In the genomic region with DNA sequence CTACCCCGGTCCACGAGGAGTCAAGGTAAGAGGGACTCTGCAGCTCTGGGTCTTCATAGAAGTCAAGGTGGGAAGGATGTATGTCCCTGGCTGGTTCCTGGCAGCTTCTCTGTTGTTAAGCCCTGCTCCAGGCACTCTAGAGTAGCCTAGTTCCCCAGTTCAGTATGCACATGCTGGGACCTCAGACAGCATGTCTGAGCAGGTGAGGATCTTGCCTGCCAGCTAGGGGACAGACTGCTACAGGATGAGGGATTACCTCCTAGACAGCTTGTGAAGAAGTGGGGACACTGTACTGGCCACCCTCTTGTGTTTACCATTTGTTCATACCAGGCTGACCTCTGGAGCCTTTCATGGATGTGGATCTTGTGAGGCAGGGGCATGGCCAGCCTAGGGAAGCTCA, we compare ENCODE assay signal across 21 mouse cellular contexts.
DNase-seq lines count a peak whose midpoint lies in the region; ATAC-seq and TF ChIP-seq lines count a peak whose summit lies in the region.
"Had no signal": no experiment of that assay in that cellular context is flagged by ENCODE, and none has a peak within 500 bp of the region (broad histone marks: within the 10 kb centered on the region; RNA-seq: fewer than 3 reads in every experiment).

No protein-coding gene starts in this region.

- intact Hi-C loops in heart, postnatal 36 days (cut with DNase I), result loop anchor here (10.0 kb wide), 1 partner anchor 204 kb away; no protein-coding TSS in a partner anchor

- no peak for ATAC-seq in heart, embryonic 11.5 days (replicated peaks; ENCODE audit: insufficient number of reproducible peaks, low FRiP score, low TSS enrichment)
- no peak for ATAC-seq in G1E (ENCODE audit: extremely low read depth, insufficient number of reproducible peaks, low FRiP score, poor library complexity, severe bottlenecking)
- peak; percentile 3; the same call in 1 of the 2 replicates for ATAC-seq in liver, embryonic 14.5 days (ENCODE audit: insufficient read depth)
- ATAC-seq in CD4-positive, CD25-positive, alpha-beta regulatory T cell, adult 4 months, result no peak
- ATAC-seq: forebrain, embryonic 13.5 days; inflammation-experienced regulatory T-cells, adult 6 months had no signal

- no peaks in the 10 kb centered on the region for H3K27me3 ChIP-seq in heart, embryonic 11.5 days (ENCODE audit: control insufficient read depth, insufficient read depth, low read length)
- no peaks in the 10 kb centered on the region for H3K27me3 ChIP-seq in G1E (ENCODE audit: insufficient read depth, low read length)
- no peaks in the 10 kb centered on the region for H3K27me3 ChIP-seq in erythroblast, embryonic 14.5 days (ENCODE audit: control insufficient read depth)
- no peaks in the 10 kb centered on the region for H3K27me3 ChIP-seq in liver, embryonic 14.5 days (ENCODE audit: control insufficient read depth, insufficient read depth, low read length)
- H3K27me3 ChIP-seq: embryonic facial prominence, embryonic 15.5 days; forebrain, embryonic 13.5 days; hindbrain, embryonic 12.5 days had no signal

- H3K9me3 ChIP-seq in heart, embryonic 11.5 days (replicated peaks; ENCODE audit: control insufficient read depth, low read length), result no peaks in the 10 kb centered on the region
- peaks cover 8% of the 10 kb centered on the region for H3K9me3 ChIP-seq in G1E (replicated peaks)
- H3K9me3 ChIP-seq in erythroblast, embryonic 14.5 days (ENCODE audit: control insufficient read depth, low read length), result no peaks in the 10 kb centered on the region
- H3K9me3 ChIP-seq in liver, embryonic 14.5 days (ENCODE audit: control insufficient read depth, low read length), result no peaks in the 10 kb centered on the region
- H3K9me3 ChIP-seq: embryonic facial prominence, embryonic 15.5 days; forebrain, embryonic 13.5 days; hindbrain, embryonic 12.5 days had no signal

- H3K4me1 ChIP-seq in heart, embryonic 11.5 days (ENCODE audit: control insufficient read depth, insufficient read depth, low read length), result 0 out of 2 replicates have a peak, but pooled peaks cover 3% of the 10 kb centered on the region
- peaks cover 91% of the 10 kb centered on the region for H3K4me1 ChIP-seq in G1E (ENCODE audit: insufficient read depth, low read depth, low read length)
- peaks cover 93% of the 10 kb centered on the region for H3K4me1 ChIP-seq in erythroblast, embryonic 14.5 days (ENCODE audit: control insufficient read depth)
- peaks cover 77 to 88% of the 10 kb centered on the region in 2 experiments for H3K4me1 ChIP-seq in liver, embryonic 14.5 days (replicated peaks; ENCODE audit: control insufficient read depth in 2 of 2, insufficient read depth in 2 of 2, low read length in 1 of 2)
- H3K4me1 ChIP-seq: embryonic facial prominence, embryonic 15.5 days; forebrain, embryonic 13.5 days; hindbrain, embryonic 12.5 days had no signal

- H3K36me3 ChIP-seq in heart, embryonic 11.5 days (ENCODE audit: control insufficient read depth, insufficient read depth, low read length), result 0 out of 2 replicates have a peak, but pooled peaks cover 3% of the 10 kb centered on the region
- no peaks in the 10 kb centered on the region for H3K36me3 ChIP-seq in G1E (replicated peaks)
- peaks cover 31% of the 10 kb centered on the region for H3K36me3 ChIP-seq in erythroblast, embryonic 14.5 days (ENCODE audit: control insufficient read depth)
- no peaks in the 10 kb centered on the region for H3K36me3 ChIP-seq in liver, embryonic 14.5 days (replicated peaks; ENCODE audit: control insufficient read depth, insufficient read depth, low read depth)
- H3K36me3 ChIP-seq: hindbrain, embryonic 12.5 days had no signal

- no peak for TF ChIP-seq CTCF in G1E (IDR thresholded peaks at IDR 0.05; ENCODE audit: low read depth, low read length)
- TF ChIP-seq CTCF in liver, embryonic 14.5 days (IDR thresholded peaks at IDR 0.05; ENCODE audit: low read depth), result no peak

- H3K4me2 ChIP-seq in heart, embryonic 11.5 days, result no peak overlapping the region
- H3K4me2 ChIP-seq in liver, embryonic 14.5 days (ENCODE audit: low read depth), result peak overlapping the region; percentile 64
- H3K4me2 ChIP-seq: embryonic facial prominence, embryonic 15.5 days; forebrain, embryonic 13.5 days; hindbrain, embryonic 12.5 days had no signal

- 81% methylated on average over 2 of the region's 2 CpGs for WGBS in heart, embryonic 11.5 days (ENCODE audit: insufficient replicate concordance)
- 68% methylated on average over 2 of the region's 2 CpGs for WGBS in liver, embryonic 14.5 days (ENCODE audit: insufficient replicate concordance)

- H3K4me3 ChIP-seq in heart, embryonic 11.5 days (ENCODE audit: low read depth, low read length), result no peak overlapping the region
- peak overlapping the region; percentile 13; the same call in 1 of the 2 replicates for H3K4me3 ChIP-seq in G1E (ENCODE audit: low read depth, low read length)
- H3K4me3 ChIP-seq in erythroblast, embryonic 14.5 days (replicated peaks), result peak overlapping the region; percentile 51
- H3K4me3 ChIP-seq in liver, embryonic 14.5 days (ENCODE audit: insufficient read depth in 1 of 2, low read depth in 2 of 2, low read length in 2 of 2), result peak overlapping the region in 1 of 2 experiments; percentile 12; a peak in 1 of 4 replicates
- H3K4me3 ChIP-seq: embryonic facial prominence, embryonic 15.5 days; forebrain, embryonic 13.5 days; hindbrain, embryonic 12.5 days had no signal

- H3K27ac ChIP-seq in heart, embryonic 11.5 days (ENCODE audit: low read depth, low read length), result peak overlapping the region; percentile 64
- H3K27ac ChIP-seq in liver, embryonic 14.5 days, result peak overlapping the region; percentile 91
- H3K27ac ChIP-seq: embryonic facial prominence, embryonic 15.5 days; forebrain, embryonic 13.5 days; hindbrain, embryonic 12.5 days had no signal

- DNase-seq in heart, postnatal 36 days, result no peak
- no peak for DNase-seq in G1E (ENCODE audit: low spot score)
- no peak for DNase-seq in liver, embryonic 14.5 days (ENCODE audit: low read depth in 3 of 3, low spot score in 3 of 3)
- no peak for DNase-seq in urinary bladder, postnatal 25 days (ENCODE audit: low spot score)
- DNase-seq in testis, postnatal 14 days (ENCODE audit: low spot score), result no peak
- DNase-seq: adrenal gland, adult 2 months; cerebellum, adult 11-12 months; cerebellum, postnatal 25 days; embryo, embryonic 11 days; gastrocnemius, postnatal 14 days; kidney, adult 9 months; kidney, postnatal 25 days; lung, adult 18-20 months; retina, postnatal 1 day had no signal

- peak overlapping the region; percentile 43 for H3K9ac ChIP-seq in heart, embryonic 11.5 days (ENCODE audit: low read depth, low read length)
- H3K9ac ChIP-seq in liver, embryonic 14.5 days (replicated peaks), result peak overlapping the region; percentile 61
- H3K9ac ChIP-seq: embryonic facial prominence, embryonic 15.5 days; forebrain, embryonic 13.5 days; hindbrain, embryonic 12.5 days had no signal

- no peak for TF ChIP-seq EP300 in liver, embryonic 14.5 days (IDR thresholded peaks at IDR 0.05; ENCODE audit: low read depth)
